Mouse (Mus musculus): ENCODE measurements around the gene Ssc5d.

DNA sequence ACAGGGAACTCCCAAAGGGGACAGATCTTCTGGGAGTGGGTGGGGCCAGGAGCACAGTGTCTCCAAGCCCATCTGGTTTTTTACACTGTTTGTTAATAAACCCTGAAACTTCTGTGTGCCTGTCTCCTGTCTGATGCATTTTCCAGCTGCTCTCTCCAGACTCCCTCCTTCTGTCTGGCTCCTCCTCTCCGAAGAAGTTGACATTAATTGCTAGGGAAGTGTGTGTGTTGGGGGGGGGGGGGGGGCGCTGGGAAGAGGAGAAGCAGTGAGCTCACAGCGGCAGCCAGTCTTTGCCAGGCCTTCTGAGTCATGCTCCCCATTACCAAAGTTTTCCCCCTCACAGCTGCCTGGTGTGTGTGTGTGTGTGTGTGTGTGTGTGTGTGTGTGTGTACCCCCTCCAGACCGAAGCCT, 689 bp upstream of the Ssc5d start:
- TF ChIP-seq CTCF (IDR thresholded peaks at IDR 0.05) = no peak
- no peak for TF ChIP-seq EP300 (IDR thresholded peaks at IDR 0.05)

Measured in lung, postnatal 0 days (tissue).